Mouse (Mus musculus): ENCODE data around the gene Fuom. TPM values are rescaled to one million over a fixed set of nuclear protein-coding genes. Genes with fewer than 3 reads are reported as not detected.

Fuom gene
- total RNA-seq, 2 experiments from 2014 or later, result 36.4 to 40.8 TPM

DNA sequence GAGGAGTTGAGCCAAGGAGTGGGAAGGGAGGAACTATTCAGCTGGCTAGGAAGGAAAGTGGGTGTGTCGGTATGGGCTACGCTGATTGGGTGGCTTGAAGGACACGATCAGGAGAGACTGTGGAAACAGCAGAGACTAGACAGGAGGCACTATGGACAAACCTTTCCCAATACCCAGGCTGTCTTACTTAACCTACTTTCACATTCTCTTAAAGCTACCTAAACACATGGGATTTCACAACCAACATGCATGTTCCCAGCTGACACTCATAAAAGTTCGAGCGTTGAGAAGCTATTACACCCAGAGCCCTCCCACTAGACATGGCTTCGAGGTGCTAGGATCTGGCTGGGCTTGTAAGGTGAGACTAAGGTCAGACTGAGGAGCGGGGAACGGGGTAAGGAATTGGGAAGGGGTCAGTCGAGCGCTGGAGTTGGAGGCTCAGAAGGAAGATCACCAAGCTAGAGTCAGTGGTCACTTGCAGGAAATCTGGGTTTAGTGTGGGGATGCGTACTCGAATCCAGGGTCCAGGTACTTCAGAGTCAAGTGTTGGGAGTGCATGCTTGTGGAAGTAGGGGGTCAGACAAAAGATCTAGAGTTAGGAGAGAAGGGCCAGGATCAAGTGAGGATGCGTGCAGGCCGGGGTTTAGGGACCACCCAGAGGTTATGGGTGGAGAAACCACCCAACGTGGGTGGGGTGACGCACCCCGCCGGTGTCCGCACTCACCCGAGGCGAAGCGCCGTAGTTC is 13.5 kb upstream of the Fuom start, which contains the start of gene Paox:
Paox (plus strand) TSS at position 217 of the 746 bp plus-strand sequence.
- DNase-seq (ENCODE audit: low spot score in 2 of 2), result peak; percentile 57 to 63
- intact Hi-C loops (cut with DNase I), result loop anchor here (5.0 kb wide), 1 partner anchor 33 kb away; the partner anchor contains the start of gene Caly

GRCm38 (mm10) chr7:140111943-140112342 is 9.7 kb upstream of the Fuom start:
- intact Hi-C loops (cut with DNase I), result no loop called here

GRCm38 (mm10) chr7:140104009-140104408 is 1.8 kb upstream of the Fuom start:
- intact Hi-C loops (cut with DNase I), result no loop called here
- DNase-seq (ENCODE audit: low spot score in 2 of 2), result no peak

More at GRCm38 (mm10) chr7:140111943-140112342, 9.7 kb upstream of the Fuom start:
- no peak for DNase-seq (ENCODE audit: low spot score in 2 of 2)

DNA sequence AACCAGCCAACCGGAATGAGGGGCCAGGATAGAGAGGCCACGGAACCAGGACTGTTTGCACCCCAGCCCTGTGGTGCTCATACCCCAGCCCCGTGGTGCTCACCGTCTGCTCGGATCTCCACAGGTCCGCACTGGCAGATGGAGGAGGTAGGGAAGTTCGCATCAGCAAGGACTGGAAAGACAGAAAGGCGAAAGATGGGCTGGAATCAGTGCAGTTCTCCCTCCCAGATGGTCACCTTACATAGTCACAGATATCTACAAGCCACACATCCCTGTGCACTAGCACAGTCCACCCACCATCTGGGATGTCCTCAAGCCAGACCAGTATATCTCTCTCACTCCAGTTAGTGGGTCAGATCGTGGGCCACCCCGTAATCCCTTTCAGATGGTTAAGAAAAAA is 743 bp downstream of the Fuom start:
- no peak for DNase-seq (ENCODE audit: low spot score in 2 of 2)
- intact Hi-C loops (cut with DNase I), result no loop called here

- intact Hi-C loops (cut with DNase I), result no loop called here
- DNase-seq (ENCODE audit: low spot score in 2 of 2), result no peak
Measured at GRCm38 (mm10) chr7:140098466-140098865, 3.8 kb downstream of the Fuom start.

DNA sequence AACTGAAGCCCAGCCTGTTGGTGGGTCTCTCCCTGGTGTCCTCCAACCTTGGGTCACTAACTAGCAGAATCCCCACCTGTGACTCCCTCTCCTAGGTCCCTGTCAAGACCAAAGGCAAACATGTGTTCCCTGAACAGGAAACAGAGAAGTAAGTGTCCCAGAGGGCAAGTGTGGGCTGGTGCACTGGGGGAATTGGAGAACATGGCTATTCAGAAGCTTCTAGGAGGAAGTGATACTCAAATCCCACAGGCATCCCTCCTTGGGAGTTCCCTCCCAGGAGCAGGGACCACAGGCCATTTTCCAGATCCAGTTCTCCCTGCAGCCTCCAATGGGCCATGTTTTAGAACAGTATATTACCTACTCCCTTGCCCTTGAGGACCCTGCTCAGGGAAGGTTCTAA is 6.2 kb downstream of the Fuom start:
- DNase-seq (ENCODE audit: low spot score in 2 of 2), result no peak

GRCm38 (mm10) chr7:140095556-140095955 is 6.7 kb downstream of the Fuom start:
- DNase-seq (ENCODE audit: low spot score in 2 of 2), result no peak
- intact Hi-C loops (cut with DNase I), result no loop called here

More for the DNA sequence above, 6.2 kb downstream of the Fuom start:
- intact Hi-C loops (cut with DNase I), result no loop called here

DNA sequence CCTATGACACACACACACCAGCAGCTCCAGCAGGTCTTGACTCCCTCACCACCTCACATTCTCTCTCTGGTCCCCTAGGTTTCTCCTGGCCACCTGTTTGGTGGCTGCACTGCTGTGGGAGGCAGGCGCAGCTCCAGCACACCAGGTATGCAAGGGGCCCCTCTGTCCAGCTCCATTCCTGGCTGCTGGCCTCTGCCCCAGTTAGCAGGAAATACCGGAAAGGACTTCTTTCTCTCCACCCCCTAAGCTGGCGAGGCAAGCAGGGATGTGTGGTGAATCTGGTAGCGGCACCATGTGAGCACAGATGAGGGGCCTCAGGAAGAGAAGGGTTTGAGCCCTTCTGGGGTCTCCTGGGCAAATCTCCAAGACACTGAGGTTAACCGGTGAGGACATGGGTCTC is 7.3 kb downstream of the Fuom start:
- DNase-seq (ENCODE audit: low spot score in 2 of 2), result no peak
- intact Hi-C loops (cut with DNase I), result no loop called here

- DNase-seq (ENCODE audit: low spot score in 2 of 2), result no peak
- intact Hi-C loops (cut with DNase I), result no loop called here
Measured at GRCm38 (mm10) chr7:140092924-140093528, 9.2 kb downstream of the Fuom start, which contains the start of gene Prap1. Gene Prap1 (plus strand): TSS chr7:140093395.

- DNase-seq (ENCODE audit: low spot score in 2 of 2), result no peak
- intact Hi-C loops (cut with DNase I), result no loop called here
Measured at GRCm38 (mm10) chr7:140090601-140091000, 11.6 kb downstream of the Fuom start.

- intact Hi-C loops (cut with DNase I), result loop anchor here (5.0 kb wide), 3 partner anchors 35 to 745 kb away; partner anchors contain the start of genes Echs1, Mtg1 and Paox
- DNase-seq (ENCODE audit: low spot score in 2 of 2), result peak; percentile 93 to 96
Measured at GRCm38 (mm10) chr7:140082242-140082678, 20.0 kb downstream of the Fuom start, which contains the start of gene Caly. Gene Caly (minus strand): TSS chr7:140082548.

- intact Hi-C loops (cut with DNase I), result loop anchor here (2.0 to 5.0 kb wide), 4 partner anchors 36 to 746 kb away; partner anchors contain the start of genes Echs1, Mtg1 and Paox
- DNase-seq (ENCODE audit: low spot score in 2 of 2), result peak; percentile 49 to 58
Measured at GRCm38 (mm10) chr7:140081408-140082241, 20.6 kb downstream of the Fuom start.

GRCm38 (mm10) chr7:140080503-140081156 is 21.6 kb downstream of the Fuom start:
- intact Hi-C loops (cut with DNase I), result loop anchor here (2.0 to 5.0 kb wide), 4 partner anchors 37 to 747 kb away; partner anchors contain the start of genes Echs1, Mtg1 and Paox
- DNase-seq (ENCODE audit: low spot score in 2 of 2), result peak; percentile 94 to 96

- intact Hi-C loops (cut with DNase I), result loop anchor here (5.0 kb wide), 1 partner anchor 824 kb away; the partner anchor contains the start of gene Cox8b
- DNase-seq (ENCODE audit: low spot score in 2 of 2), result peak; percentile 64 to 81
Measured at GRCm38 (mm10) chr7:140078711-140079110, 23.5 kb downstream of the Fuom start.

GRCm38 (mm10) chr7:140077698-140078097 is 24.5 kb downstream of the Fuom start:
- no peak for DNase-seq (ENCODE audit: low spot score in 2 of 2)
- intact Hi-C loops (cut with DNase I), result loop anchor here (5.0 kb wide), 1 partner anchor 825 kb away; the partner anchor contains the start of gene Cox8b

GRCm38 (mm10) chr7:140070042-140070711 is 32.1 kb downstream of the Fuom start:
- no peak for DNase-seq (ENCODE audit: low spot score in 2 of 2)
- intact Hi-C loops (cut with DNase I), result no loop called here

- DNase-seq (ENCODE audit: low spot score in 2 of 2), result no peak
- intact Hi-C loops (cut with DNase I), result loop anchor here (10.0 kb wide), 1 partner anchor 453 kb away; no protein-coding TSS in a partner anchor
Measured at GRCm38 (mm10) chr7:140067397-140067796, 34.8 kb downstream of the Fuom start.

GRCm38 (mm10) chr7:140063092-140063491 is 39.1 kb downstream of the Fuom start:
- intact Hi-C loops (cut with DNase I), result loop anchor here (1.0 to 10.0 kb wide), 3 partner anchors 94 to 448 kb away; no protein-coding TSS in a partner anchor

More at GRCm38 (mm10) chr7:140063092-140063491, 39.1 kb downstream of the Fuom start:
- DNase-seq (ENCODE audit: low spot score in 2 of 2), result peak; percentile 88 to 90
